Mouse (Mus musculus): ENCODE measurements around the gene Ints1. TPM values are rescaled to one million over a fixed set of nuclear protein-coding genes. Genes with fewer than 3 reads are reported as not detected.

The Ints1 gene
- polyA plus RNA-seq, 1 experiment: 64.4 TPM

DNA sequence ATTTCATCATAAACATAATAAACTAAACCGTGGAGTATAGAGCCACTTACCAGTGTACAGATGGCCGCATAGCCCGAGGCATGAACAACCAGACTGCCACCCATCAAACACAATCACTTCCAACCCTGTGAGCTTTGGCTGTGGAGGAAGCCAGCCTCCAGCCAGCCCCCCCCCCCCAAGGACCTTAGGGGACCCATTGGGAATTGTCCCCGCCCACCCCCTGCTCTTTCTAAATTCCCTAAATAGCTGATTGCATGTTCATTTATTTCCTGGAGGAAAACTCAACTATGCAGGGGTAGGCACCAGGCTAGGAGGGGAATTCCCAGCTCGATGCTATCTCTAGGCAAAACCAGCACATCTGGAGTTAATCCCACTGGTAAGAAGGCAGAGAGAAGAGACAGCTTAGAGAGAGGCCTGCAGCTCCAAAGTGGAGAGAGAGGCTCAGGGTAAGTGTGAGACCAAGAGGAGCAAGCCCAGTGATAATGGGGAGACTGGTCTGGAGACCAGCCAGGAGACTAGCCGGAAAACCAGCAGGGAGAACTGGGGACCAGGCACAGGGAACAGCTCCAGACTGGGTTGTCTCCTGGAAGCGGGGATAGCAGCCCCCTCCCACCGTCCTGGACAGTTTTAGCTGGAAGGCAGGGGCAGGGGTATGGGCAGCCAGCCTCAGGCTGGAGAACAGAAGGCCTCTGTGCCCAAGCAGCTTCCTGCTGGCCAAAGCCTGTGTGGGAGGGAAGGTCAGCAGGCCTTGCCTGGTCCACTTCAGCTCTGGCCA is 44.6 kb downstream of the Ints1 start:
- H3K4me1 ChIP-seq (ENCODE audit: control insufficient read depth, insufficient read depth, low read length): peaks cover 8% of the 10 kb centered on the region
- 29% methylated on average over 8 of the region's 8 CpGs for WGBS
- H3K4me3 ChIP-seq (replicated peaks; ENCODE audit: insufficient read depth, low read depth, low read length): no peak overlapping the region
- TF ChIP-seq CTCF (IDR thresholded peaks at IDR 0.05; ENCODE audit: borderline replicate concordance, insufficient read depth, low read depth, low read length) (no peak), POLR2A (IDR thresholded peaks at IDR 0.05; ENCODE audit: borderline replicate concordance, insufficient read depth, low read length) (no peak)
- no peaks in the 10 kb centered on the region for H3K27me3 ChIP-seq (ENCODE audit: control insufficient read depth, insufficient read depth, low read length)
- peak in 1 of 2 experiments; percentile 51 for DNase-seq
- H3K27ac ChIP-seq (ENCODE audit: insufficient read depth, low read length): no peak overlapping the region; the same call in 1 of the 2 replicates

DNA sequence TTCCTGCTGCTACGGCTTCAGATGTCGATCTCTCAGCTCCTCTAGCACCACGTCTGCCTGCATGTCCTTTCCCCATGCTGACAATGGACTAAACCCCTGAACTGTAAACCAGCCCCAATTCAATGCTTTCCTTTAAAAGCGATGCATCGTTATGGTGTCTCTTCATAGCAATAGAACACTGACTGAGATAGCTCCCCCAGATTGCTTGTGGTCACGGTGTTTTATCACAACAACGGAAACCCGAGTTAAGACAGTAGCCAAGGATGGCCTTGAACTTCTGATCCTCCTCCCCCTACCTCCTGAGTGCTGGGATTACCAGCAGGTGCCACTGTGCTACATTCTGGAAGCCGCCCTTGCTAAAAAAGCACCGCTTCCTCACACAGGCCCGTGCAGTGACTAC is 48.2 kb downstream of the Ints1 start:
- no peak overlapping the region for H3K4me3 ChIP-seq (replicated peaks; ENCODE audit: insufficient read depth, low read depth, low read length)
- TF ChIP-seq POLR2A (IDR thresholded peaks at IDR 0.05; ENCODE audit: borderline replicate concordance, insufficient read depth, low read length) (no peak), CTCF (IDR thresholded peaks at IDR 0.05; ENCODE audit: borderline replicate concordance, insufficient read depth, low read depth, low read length) (no peak)
- no peak overlapping the region for H3K27ac ChIP-seq (ENCODE audit: insufficient read depth, low read length)
- WGBS: 84% methylated on average over 11 of the region's 11 CpGs
- peaks cover 8% of the 10 kb centered on the region for H3K4me1 ChIP-seq (ENCODE audit: control insufficient read depth, insufficient read depth, low read length)
- no peak for DNase-seq
- H3K27me3 ChIP-seq (ENCODE audit: control insufficient read depth, insufficient read depth, low read length): no peaks in the 10 kb centered on the region

DNA sequence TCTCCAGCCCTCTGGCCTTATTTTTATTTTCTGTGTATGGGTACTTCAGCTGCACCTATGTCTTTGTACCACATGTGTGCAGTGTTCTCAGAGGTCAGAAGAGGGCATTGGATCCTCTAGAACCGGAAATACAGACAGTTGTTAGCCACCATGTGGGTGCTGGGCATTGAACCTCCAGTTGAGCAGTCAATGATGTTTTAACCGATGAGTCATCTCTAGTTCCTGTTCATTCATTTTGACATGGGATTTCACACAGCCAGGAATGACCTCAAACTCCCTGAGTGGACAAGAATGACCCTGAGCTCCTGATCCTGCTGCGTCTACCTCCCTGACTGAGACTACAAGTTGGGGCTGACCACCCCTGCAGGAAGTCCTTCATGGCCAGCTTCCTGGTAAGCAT is 49.3 kb downstream of the Ints1 start:
- Histone ChIP-seq H3K27me3 (ENCODE audit: control insufficient read depth, insufficient read depth, low read length) (no peaks in the 10 kb centered on the region), H3K4me3 (replicated peaks; ENCODE audit: insufficient read depth, low read depth, low read length) (no peak overlapping the region), H3K4me1 (ENCODE audit: control insufficient read depth, insufficient read depth, low read length) (peaks cover 4% of the 10 kb centered on the region), H3K27ac (ENCODE audit: insufficient read depth, low read length) (no peak overlapping the region)
- 90% methylated on average over 3 of the region's 3 CpGs for WGBS
- no peak for TF ChIP-seq POLR2A (IDR thresholded peaks at IDR 0.05; ENCODE audit: borderline replicate concordance, insufficient read depth, low read length)
- TF ChIP-seq CTCF (IDR thresholded peaks at IDR 0.05; ENCODE audit: borderline replicate concordance, insufficient read depth, low read depth, low read length): no peak
- no peak for DNase-seq

DNA sequence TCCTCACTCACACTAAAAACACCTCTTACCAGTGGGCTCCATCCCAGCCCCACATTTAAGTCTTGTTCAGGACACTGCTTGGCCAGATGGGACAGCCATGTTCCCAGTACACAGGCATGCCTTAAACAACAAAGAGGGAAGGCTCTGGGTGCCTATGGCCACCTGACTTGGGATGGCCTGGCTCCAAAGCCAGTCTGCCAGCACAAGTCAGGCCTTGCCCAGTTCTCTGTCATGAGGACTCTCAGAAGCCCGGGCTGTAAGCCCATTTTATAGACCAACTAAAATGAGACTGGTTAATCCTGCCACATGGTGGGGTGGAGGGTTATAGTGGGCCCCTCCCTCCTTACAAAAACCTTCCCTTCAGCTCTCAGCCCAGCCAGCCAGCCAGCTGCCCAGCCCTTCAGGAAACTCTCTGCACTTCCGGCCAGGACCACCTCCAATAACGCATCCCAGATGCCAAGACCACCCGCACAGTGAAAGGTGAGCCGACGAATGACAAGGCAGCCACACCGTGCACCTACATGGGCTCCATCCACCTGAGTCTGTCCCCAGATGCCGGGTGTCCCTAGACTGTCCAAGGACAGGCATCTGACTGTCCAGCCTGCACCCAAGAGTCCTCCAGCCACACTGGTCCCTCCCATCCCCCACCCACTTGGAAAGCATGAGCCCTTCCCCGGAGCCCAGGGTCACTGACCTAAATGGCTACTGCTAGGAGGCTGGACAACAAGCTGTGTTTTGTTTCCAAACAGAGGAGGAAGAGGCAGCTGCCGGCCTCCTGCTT is 50.9 kb downstream of the Ints1 start:
- Histone ChIP-seq H3K27ac (ENCODE audit: insufficient read depth, low read length) (no peak overlapping the region), H3K27me3 (ENCODE audit: control insufficient read depth, insufficient read depth, low read length) (no peaks in the 10 kb centered on the region), H3K4me1 (ENCODE audit: control insufficient read depth, insufficient read depth, low read length) (no peaks in the 10 kb centered on the region; the same call in 1 of the 2 replicates), H3K4me3 (replicated peaks; ENCODE audit: insufficient read depth, low read depth, low read length) (no peak overlapping the region)
- no peak for DNase-seq
- TF ChIP-seq CTCF (IDR thresholded peaks at IDR 0.05; ENCODE audit: borderline replicate concordance, insufficient read depth, low read depth, low read length) (no peak), POLR2A (IDR thresholded peaks at IDR 0.05; ENCODE audit: borderline replicate concordance, insufficient read depth, low read length) (no peak)
- WGBS: 34% methylated on average over 10 of the region's 10 CpGs

DNA sequence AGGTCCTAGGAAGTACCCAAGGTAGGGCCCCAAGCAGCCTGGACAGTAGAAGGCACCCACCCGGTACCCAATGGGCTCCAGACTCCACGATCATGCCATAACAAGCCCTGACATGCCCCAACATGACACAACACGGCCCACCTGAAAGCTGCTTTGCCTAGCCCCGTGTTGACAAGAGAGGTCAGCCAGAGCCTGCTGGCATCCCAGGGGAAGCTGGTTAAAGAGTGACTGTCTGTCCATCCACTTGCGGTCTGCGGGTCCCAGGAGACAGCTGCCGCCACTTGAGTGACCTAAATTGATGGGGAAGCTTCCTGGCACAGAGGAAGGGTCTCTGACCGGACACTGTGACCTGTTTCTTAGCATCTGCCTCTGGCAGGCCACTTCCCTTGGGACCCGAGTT is 52.4 kb downstream of the Ints1 start:
- H3K4me3 ChIP-seq (replicated peaks; ENCODE audit: insufficient read depth, low read depth, low read length): no peak overlapping the region
- 46% methylated on average over 9 of the region's 9 CpGs for WGBS
- H3K27me3 ChIP-seq (ENCODE audit: control insufficient read depth, insufficient read depth, low read length): no peaks in the 10 kb centered on the region
- H3K4me1 ChIP-seq (ENCODE audit: control insufficient read depth, insufficient read depth, low read length): no peaks in the 10 kb centered on the region
- no peak for TF ChIP-seq POLR2A (IDR thresholded peaks at IDR 0.05; ENCODE audit: borderline replicate concordance, insufficient read depth, low read length)
- no peak for TF ChIP-seq CTCF (IDR thresholded peaks at IDR 0.05; ENCODE audit: borderline replicate concordance, insufficient read depth, low read depth, low read length)
- H3K27ac ChIP-seq (ENCODE audit: insufficient read depth, low read length): no peak overlapping the region
- no peak for DNase-seq

DNA sequence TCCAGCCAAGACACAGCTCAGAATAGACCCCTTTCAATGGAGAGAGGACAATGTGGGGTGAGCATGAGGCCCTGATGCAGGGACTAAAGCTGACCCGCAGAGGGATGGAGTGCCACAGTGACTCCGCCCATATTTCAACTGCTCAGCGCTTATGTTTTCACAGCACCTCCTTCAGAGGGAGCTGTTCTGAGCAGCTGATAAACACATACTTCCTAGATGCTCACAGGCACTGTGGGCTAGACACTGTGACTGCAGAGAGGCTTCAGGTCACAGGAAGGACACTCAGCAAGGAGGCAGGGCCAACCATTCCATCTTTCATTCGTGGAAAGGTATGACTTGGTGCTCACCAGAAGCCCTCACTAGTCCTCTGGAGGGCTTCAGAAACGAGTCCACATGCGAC is 52.8 kb downstream of the Ints1 start:
- Histone ChIP-seq H3K27me3 (ENCODE audit: control insufficient read depth, insufficient read depth, low read length) (no peaks in the 10 kb centered on the region), H3K27ac (ENCODE audit: insufficient read depth, low read length) (no peak overlapping the region), H3K4me3 (replicated peaks; ENCODE audit: insufficient read depth, low read depth, low read length) (no peak overlapping the region), H3K4me1 (ENCODE audit: control insufficient read depth, insufficient read depth, low read length) (no peaks in the 10 kb centered on the region)
- DNase-seq: no peak
- 76% methylated on average over 6 of the region's 6 CpGs for WGBS
- TF ChIP-seq POLR2A (IDR thresholded peaks at IDR 0.05; ENCODE audit: borderline replicate concordance, insufficient read depth, low read length) (no peak), CTCF (IDR thresholded peaks at IDR 0.05; ENCODE audit: borderline replicate concordance, insufficient read depth, low read depth, low read length) (no peak)

DNA sequence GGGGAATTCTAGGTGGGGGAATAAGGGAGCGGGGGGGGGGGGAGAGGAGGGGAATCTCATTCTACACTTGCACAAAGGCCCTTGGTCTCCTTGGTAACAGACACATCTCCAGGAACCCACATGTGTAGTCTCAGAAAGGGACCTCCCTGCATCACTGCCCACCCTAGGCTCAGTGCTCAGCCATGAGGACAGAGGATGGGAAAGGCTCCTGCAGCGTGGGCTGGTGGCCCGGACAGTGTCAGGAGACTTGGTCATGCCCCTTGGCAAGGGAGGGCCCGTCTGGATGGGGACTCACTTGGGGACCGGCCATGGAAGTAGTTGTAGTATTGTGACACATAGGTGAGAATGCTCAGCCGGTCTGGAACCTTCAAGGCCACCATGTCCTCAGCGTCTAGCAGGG is 56.5 kb downstream of the Ints1 start:
- Histone ChIP-seq H3K27me3 (ENCODE audit: control insufficient read depth, insufficient read depth, low read length) (no peaks in the 10 kb centered on the region), H3K4me1 (ENCODE audit: control insufficient read depth, insufficient read depth, low read length) (no peaks in the 10 kb centered on the region), H3K4me3 (replicated peaks; ENCODE audit: insufficient read depth, low read depth, low read length) (no peak overlapping the region), H3K27ac (ENCODE audit: insufficient read depth, low read length) (no peak overlapping the region)
- no peak for DNase-seq
- TF ChIP-seq CTCF (IDR thresholded peaks at IDR 0.05; ENCODE audit: borderline replicate concordance, insufficient read depth, low read depth, low read length): no peak
- no peak for TF ChIP-seq POLR2A (IDR thresholded peaks at IDR 0.05; ENCODE audit: borderline replicate concordance, insufficient read depth, low read length)
- whole genome bisulfite sequencing: 44% methylated on average over 7 of the region's 7 CpGs

DNA sequence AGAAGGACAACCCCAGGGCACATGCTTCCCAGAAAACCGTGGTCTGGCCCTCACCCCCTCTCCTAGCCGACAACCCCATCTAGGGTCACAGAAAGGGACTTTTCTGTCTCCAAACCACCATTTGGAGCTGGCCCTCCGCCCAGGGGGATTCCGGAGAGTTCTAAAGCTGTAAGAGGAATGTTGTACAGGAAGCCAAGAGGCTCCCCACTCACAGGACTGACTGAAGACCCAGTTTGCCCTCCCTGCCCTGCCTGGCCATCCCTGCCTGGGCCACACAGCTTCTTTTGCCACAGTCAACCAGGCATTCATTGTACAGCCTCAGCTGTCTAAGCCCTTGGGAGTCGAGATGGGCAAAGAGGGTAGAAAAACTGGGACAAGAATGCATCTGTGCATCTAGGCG is 56.9 kb downstream of the Ints1 start:
- TF ChIP-seq POLR2A (IDR thresholded peaks at IDR 0.05; ENCODE audit: borderline replicate concordance, insufficient read depth, low read length) (no peak), CTCF (IDR thresholded peaks at IDR 0.05; ENCODE audit: borderline replicate concordance, insufficient read depth, low read depth, low read length) (no peak)
- no peak overlapping the region for H3K4me3 ChIP-seq (replicated peaks; ENCODE audit: insufficient read depth, low read depth, low read length)
- H3K4me1 ChIP-seq (ENCODE audit: control insufficient read depth, insufficient read depth, low read length): no peaks in the 10 kb centered on the region
- H3K27ac ChIP-seq (ENCODE audit: insufficient read depth, low read length): no peak overlapping the region
- DNase-seq: no peak
- 37% methylated on average over 6 of the region's 6 CpGs for WGBS
- H3K27me3 ChIP-seq (ENCODE audit: control insufficient read depth, insufficient read depth, low read length): no peaks in the 10 kb centered on the region

All from cerebellum, adult 2 months (tissue).